Mouse (Mus musculus): ENCODE measurements at regions not wholly inside any gene's neighbourhood (a gene's known extent, or its start where the extent isn't known, plus 50 kb on each side); places are given as distances from the start of the nearest gene placed in this dataset.

DNA sequence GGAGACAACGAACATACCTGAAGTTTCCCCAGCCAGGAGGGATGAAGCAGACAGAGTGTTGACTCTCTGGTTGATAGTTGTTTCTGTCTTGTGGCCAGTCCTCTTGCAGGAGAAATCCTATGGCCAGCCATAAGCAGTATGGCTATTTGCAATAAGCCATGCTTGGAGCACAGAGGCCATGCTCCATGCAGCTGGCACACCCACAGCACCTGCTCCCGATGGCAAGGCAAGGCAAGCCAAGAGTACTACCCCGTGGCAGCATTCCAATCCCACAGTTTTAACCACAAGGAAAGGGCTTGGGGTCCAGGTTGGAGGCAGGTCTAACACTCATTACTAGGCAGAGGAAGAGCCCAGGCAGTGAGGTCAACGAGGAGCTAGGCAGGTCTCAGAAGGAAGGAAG, 181.5 kb downstream of the Bcor start:
- TF ChIP-seq EP300 (IDR thresholded peaks at IDR 0.05; ENCODE audit: insufficient read depth, low read depth, low read length) (no peak), CTCF (IDR thresholded peaks at IDR 0.05; ENCODE audit: low read depth, low read length) (no peak), POLR2A (IDR thresholded peaks at IDR 0.05; ENCODE audit: insufficient read depth, low read length) (no peak)
- Histone ChIP-seq H3K4me1 (ENCODE audit: control insufficient read depth, insufficient read depth, low read length) (no peaks in the 10 kb centered on the region), H3K9ac (ENCODE audit: low read depth, poor library complexity, severe bottlenecking) (no peak overlapping the region), H3K27ac (ENCODE audit: insufficient read depth, low read length) (no peak overlapping the region), H3K4me3 (ENCODE audit: low read depth, low read length) (no peak overlapping the region), H3K27me3 (ENCODE audit: control insufficient read depth, insufficient read depth, low read length, poor library complexity, severe bottlenecking) (no peaks in the 10 kb centered on the region), H3K36me3 (ENCODE audit: control insufficient read depth, insufficient read depth, low read length, poor library complexity, severe bottlenecking) (no peaks in the 10 kb centered on the region), H3K9me3 (replicated peaks; ENCODE audit: control insufficient read depth, insufficient read depth, low read length, poor library complexity, severe bottlenecking) (no peaks in the 10 kb centered on the region)

GRCm38 (mm10) chrX:11983276-11983675, 176.9 kb downstream of the Bcor start:
- no peaks in the 10 kb centered on the region for H3K36me3 ChIP-seq (ENCODE audit: control insufficient read depth, insufficient read depth, low read length, poor library complexity, severe bottlenecking)
- no peaks in the 10 kb centered on the region for H3K4me1 ChIP-seq (ENCODE audit: control insufficient read depth, insufficient read depth, low read length)
- no peaks in the 10 kb centered on the region for H3K27me3 ChIP-seq (ENCODE audit: control insufficient read depth, insufficient read depth, low read length, poor library complexity, severe bottlenecking)
- no peak overlapping the region for H3K4me3 ChIP-seq (ENCODE audit: low read depth, low read length)
- no peak for TF ChIP-seq CTCF (IDR thresholded peaks at IDR 0.05; ENCODE audit: low read depth, low read length)
- no peak for TF ChIP-seq EP300 (IDR thresholded peaks at IDR 0.05; ENCODE audit: insufficient read depth, low read depth, low read length)
- no peak for TF ChIP-seq POLR2A (IDR thresholded peaks at IDR 0.05; ENCODE audit: insufficient read depth, low read length)
- no peaks in the 10 kb centered on the region for H3K9me3 ChIP-seq (replicated peaks; ENCODE audit: control insufficient read depth, insufficient read depth, low read length, poor library complexity, severe bottlenecking)
- H3K9ac ChIP-seq (ENCODE audit: low read depth, poor library complexity, severe bottlenecking) = no peak overlapping the region
- no peak overlapping the region for H3K27ac ChIP-seq (ENCODE audit: insufficient read depth, low read length)
